Mouse (Mus musculus): ENCODE results near the gene C2cd5.

- TF ChIP-seq CTCF (IDR thresholded peaks at IDR 0.05; ENCODE audit: low read depth) = peak; percentile 35
- TF ChIP-seq EP300 (IDR thresholded peaks at IDR 0.05; ENCODE audit: low read depth) = no peak
Measured at GRCm38 (mm10) chr6:143099281-143099680, 660 bp downstream of the C2cd5 start.

All from liver, postnatal 0 days (tissue).